Mouse (Mus musculus) kidney, postnatal 36 days (tissue): ENCODE measurements around the gene Fxyd7.

ENCODE experiments used
- DNase-seq, 2 experiments: peaks; one replicate each; pipeline ENCODE4 v3.0.0; 2021 to 2022; ENCODE audit warnings: mixed read lengths in 2 of 2

Fxyd7 gene

DNA sequence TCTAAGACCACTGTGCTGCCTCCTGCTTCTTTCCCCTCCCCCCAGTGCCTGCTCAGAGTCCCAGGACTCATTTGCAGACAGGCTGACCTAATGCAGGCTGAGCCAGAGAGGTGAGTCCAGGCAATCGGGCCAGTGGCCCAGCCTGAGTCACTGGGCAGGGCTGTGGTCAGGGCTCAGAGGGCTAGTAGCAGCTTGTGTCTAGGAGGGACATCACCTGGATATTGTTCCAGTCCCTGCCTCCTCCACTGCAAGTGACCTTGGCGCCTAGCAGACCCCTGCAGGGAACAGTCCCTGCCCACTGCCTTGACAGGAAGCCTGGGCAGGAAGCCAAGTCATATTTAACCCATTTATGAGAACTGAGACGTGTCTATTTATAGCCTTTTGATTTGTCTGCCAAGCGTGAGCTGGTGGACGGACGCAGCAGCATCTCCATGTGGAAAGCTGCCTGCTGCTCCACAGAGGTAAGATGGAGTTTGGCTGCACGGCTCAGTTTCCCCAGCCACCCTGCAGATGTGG is 50.7 kb downstream of the Fxyd7 start:
- DNase-seq: peak; percentile 66 to 78

GRCm38 (mm10) chr7:30996491-30996890 is 54.8 kb downstream of the Fxyd7 start:
- DNase-seq: no peak

DNA sequence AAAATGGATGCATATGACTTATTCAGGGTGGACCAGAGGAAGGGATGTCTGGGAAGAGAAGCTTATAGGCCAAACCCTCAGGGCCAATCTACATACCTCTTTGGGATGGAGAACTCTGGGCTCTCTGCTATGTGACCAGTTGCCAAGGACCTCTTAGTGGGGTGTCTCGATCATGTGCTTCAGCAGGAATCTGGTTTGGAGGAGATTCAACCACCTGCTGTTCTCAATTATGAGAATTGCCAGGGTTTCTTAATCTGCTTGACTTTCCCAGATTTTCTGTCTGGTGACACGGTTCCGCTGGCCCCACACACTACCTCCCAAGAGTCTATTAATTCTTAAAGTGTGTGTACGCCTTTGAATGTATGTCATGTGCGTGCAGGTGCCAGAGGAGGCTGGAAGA is 57.3 kb downstream of the Fxyd7 start:
- no peak for DNase-seq
